Mouse (Mus musculus) forebrain, embryonic 16.5 days (tissue): Measurements from ENCODE around the gene Ebna1bp2. TPM values are rescaled to one million over a fixed set of nuclear protein-coding genes. Genes with fewer than 3 reads are reported as not detected.

Experiments used
- ATAC-seq: fragments of 200-750 bp; cut with Nextera tagmentation; 2 replicates; pipeline ENCODE4 v1.8.0; 2017; ENCODE audit warnings: mild to moderate bottlenecking, moderate library complexity
- H3K27ac ChIP-seq: fragments of 300-500 bp; sonication (generic); 2 replicates; pipeline ENCODE4 v1.5.1; 2014; ENCODE audit warnings: low read length, control low read depth
- H3K27me3 ChIP-seq: fragments of 300-500 bp; sonication (generic); replicated peaks from 2 replicates; pipeline ENCODE4 v1.6.1; 2014; ENCODE audit warnings: low read length; ENCODE audit not compliant: control insufficient read depth, insufficient read depth
- H3K36me3 ChIP-seq: fragments of 300-500 bp; sonication (generic); 2 replicates; pipeline ENCODE4 v1.6.1; 2014; ENCODE audit not compliant: control insufficient read depth, insufficient read depth
- H3K4me1 ChIP-seq: fragments of 300-500 bp; sonication (generic); replicated peaks from 2 replicates; pipeline ENCODE4 v1.6.1; 2014; ENCODE audit warnings: low read length; ENCODE audit not compliant: control insufficient read depth, insufficient read depth
- H3K4me2 ChIP-seq: fragments of 300-500 bp; sonication (generic); 2 replicates; pipeline ENCODE4 v1.6.1; 2014; ENCODE audit warnings: mild to moderate bottlenecking, low read length, control low read depth
- H3K4me3 ChIP-seq: fragments of 300-500 bp; sonication (generic); replicated peaks from 2 replicates; pipeline ENCODE4 v1.5.1; 2014; ENCODE audit warnings: mild to moderate bottlenecking, low read length, control low read depth
- H3K9ac ChIP-seq: fragments of 300-500 bp; sonication (generic); replicated peaks from 2 replicates; pipeline ENCODE4 v1.6.1; 2014; ENCODE audit warnings: low read depth, low read length, control low read depth
- H3K9me3 ChIP-seq: fragments of 300-500 bp; sonication (generic); 2 replicates; pipeline ENCODE4 v1.6.1; 2016; ENCODE audit warnings: low read length; ENCODE audit not compliant: control insufficient read depth
- WGBS: fragments of 180-500 bp; shearing (Covaris S2); extraction: QIAGEN DNeasy Blood & Tissue Kit; methylation state at CpG from one replicate; pipeline ENCODE4 v1.1.7; 2014; 5-methylcytosine and 5-hydroxymethylcytosine counted together
- polyA plus RNA-seq: library from polyadenylated mRNA; unstranded; fragments of >200 nt; fragmentation: Nextera tagmentation; extraction: Ambion mirVana; gene quantifications from 2 replicates; pipeline ENCODE4 v1.2.1, GENCODE M21; 2015

Gene Ebna1bp2
- polyA plus RNA-seq, 1 experiment from 2014 or later, result 138 TPM

DNA sequence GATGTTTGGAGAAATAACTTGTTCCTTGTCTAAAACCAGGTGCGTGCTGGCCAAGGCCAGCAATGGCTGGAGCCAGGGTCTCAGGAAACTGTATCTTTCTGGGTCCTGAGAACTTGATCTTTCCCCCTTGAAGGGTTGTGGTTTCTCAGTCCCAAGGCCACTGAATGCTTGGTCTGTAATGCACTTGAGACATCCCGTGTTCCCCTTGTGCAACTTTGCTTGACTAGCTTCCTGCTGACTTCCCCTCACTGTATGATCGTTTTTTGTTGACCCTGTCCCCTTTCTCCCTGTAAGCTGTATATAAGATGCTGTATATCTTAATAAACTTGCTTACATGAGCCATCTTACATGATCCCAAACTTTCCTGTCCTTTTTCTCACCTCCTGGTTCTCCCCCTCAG, 10.8 kb upstream of the Ebna1bp2 start:
- H3K9ac ChIP-seq, result no peak overlapping the region
- H3K27me3 ChIP-seq, result no peaks in the 10 kb centered on the region
- H3K27ac ChIP-seq, result no peak overlapping the region
- no peak overlapping the region for H3K4me3 ChIP-seq
- 75% methylated on average over 3 of the region's 3 CpGs for WGBS
- H3K36me3 ChIP-seq, result no peaks in the 10 kb centered on the region
- ATAC-seq, result no peak
- H3K9me3 ChIP-seq, result no peaks in the 10 kb centered on the region
- H3K4me1 ChIP-seq, result no peaks in the 10 kb centered on the region
- no peak overlapping the region for H3K4me2 ChIP-seq

DNA sequence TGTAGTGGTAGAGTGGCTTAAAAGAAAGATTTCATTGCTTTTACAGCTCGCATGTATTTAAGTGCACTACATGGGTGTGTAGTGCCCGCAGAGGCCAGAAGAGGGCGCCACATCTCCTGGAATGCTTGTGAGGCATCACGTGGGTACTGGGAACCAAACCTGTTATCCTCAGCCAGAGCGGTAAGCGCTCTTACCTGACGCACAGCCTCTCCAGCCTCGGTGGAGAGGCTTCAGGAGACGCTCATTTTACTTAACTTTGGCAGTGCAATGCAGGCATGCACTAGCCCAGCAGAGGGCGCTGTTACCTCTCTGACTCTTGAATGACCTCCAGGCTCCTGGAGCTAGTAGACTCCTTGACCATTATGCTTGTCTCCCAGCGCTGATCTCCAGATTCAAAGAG, 8.0 kb upstream of the Ebna1bp2 start:
- H3K9me3 ChIP-seq, result peaks cover 6% of the 10 kb centered on the region; the same call in 1 of the 2 replicates
- 21% methylated on average over 11 of the region's 11 CpGs for WGBS
- H3K4me3 ChIP-seq, result no peak overlapping the region
- no peaks in the 10 kb centered on the region for H3K36me3 ChIP-seq
- no peak overlapping the region for H3K9ac ChIP-seq
- H3K27ac ChIP-seq, result no peak overlapping the region
- ATAC-seq, result no peak
- H3K4me2 ChIP-seq, result no peak overlapping the region
- H3K4me1 ChIP-seq, result no peaks in the 10 kb centered on the region
- no peaks in the 10 kb centered on the region for H3K27me3 ChIP-seq

DNA sequence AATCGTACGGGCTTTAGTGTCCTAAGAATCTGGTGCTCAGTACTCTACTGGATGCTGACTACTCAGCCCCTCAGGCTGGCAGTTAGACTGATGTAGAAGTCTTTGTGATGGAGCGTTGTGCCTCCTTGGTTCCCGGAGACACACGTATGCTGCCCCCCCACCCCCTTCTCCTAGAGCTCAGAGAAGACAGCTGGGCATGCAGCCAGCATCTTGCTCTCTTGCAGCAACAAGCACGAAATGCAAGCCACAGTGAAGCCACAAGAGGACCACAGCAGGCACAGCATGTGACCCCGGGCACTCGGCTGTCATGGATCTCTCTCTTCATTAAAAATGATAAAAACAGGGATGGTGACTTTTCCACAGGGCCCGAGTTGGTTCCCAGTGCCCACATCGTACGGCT, 5.2 kb upstream of the Ebna1bp2 start:
- no peak overlapping the region for H3K27ac ChIP-seq
- no peak overlapping the region for H3K4me3 ChIP-seq
- no peaks in the 10 kb centered on the region for H3K4me1 ChIP-seq
- H3K4me2 ChIP-seq, result no peak overlapping the region
- peaks cover 6% of the 10 kb centered on the region; the same call in 1 of the 2 replicates for H3K9me3 ChIP-seq
- 70% methylated on average over 11 of the region's 11 CpGs for WGBS
- no peaks in the 10 kb centered on the region for H3K27me3 ChIP-seq
- no peak overlapping the region for H3K9ac ChIP-seq
- no peaks in the 10 kb centered on the region for H3K36me3 ChIP-seq
- ATAC-seq, result no peak

DNA sequence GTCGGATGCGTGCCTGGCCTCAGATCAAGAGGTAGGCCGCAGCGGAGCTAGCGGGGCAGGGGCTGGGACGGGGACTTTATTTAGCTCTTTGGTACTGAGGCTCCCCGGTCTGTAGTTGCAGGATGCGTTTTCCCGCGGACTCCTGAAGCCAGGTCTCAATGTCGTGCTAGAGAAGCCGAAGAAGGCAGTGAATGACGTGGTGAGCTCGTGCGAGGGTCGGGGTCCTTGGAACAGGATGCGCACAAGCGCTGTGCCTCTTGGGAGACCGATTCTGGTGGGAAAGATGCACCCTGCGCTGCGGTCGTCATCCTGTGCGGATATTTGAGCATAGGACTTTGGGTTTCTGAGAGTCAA, 345 bp downstream of the Ebna1bp2 start:
- peaks cover 12% of the 10 kb centered on the region for H3K4me1 ChIP-seq
- H3K9me3 ChIP-seq, result peaks cover 6% of the 10 kb centered on the region; the same call in 1 of the 2 replicates
- peaks cover 20% of the 10 kb centered on the region for H3K36me3 ChIP-seq
- 0 out of 2 replicates have a peak overlapping the region, but pooled peaks have one; percentile 28 for H3K27ac ChIP-seq
- ATAC-seq, result no peak; the same call in none of the 2 replicates
- peak overlapping the region; percentile 72 for H3K9ac ChIP-seq
- H3K27me3 ChIP-seq, result no peaks in the 10 kb centered on the region
- peak overlapping the region; percentile 97 for H3K4me2 ChIP-seq
- WGBS, result under 1% methylated on average over 23 of the region's 23 CpGs
- peak overlapping the region; percentile 90 for H3K4me3 ChIP-seq

DNA sequence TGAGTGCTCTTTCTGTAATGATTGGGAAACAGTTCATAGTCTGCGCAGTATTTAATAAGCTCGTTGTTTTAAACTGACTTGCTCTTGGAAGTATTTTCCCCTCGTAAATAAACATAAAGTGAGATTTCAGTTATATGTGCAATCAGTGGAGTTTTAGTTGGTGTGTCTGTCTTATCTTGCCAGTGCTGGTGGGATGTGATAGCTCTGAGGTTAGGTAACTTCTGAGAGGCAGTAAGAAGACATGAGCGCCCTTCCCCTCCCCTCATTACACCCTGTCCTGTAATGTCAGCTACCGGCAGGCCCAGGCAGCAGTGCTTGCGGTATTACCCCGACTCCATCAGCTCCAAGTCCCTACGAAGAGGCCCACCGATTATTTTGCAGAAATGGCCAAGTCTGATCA, 1.2 kb downstream of the Ebna1bp2 start:
- no peak for ATAC-seq
- Histone ChIP-seq H3K9ac (no peak overlapping the region), H3K27ac (no peak overlapping the region), H3K4me1 (peaks cover 12% of the 10 kb centered on the region), H3K4me2 (peak overlapping the region; percentile 97), H3K9me3 (peaks cover 6% of the 10 kb centered on the region; the same call in 1 of the 2 replicates), H3K27me3 (no peaks in the 10 kb centered on the region), H3K4me3 (peak overlapping the region; percentile 90; the same call in 1 of the 2 replicates), H3K36me3 (peaks cover 25% of the 10 kb centered on the region)
- WGBS, result 91% methylated on average over 9 of the region's 9 CpGs

DNA sequence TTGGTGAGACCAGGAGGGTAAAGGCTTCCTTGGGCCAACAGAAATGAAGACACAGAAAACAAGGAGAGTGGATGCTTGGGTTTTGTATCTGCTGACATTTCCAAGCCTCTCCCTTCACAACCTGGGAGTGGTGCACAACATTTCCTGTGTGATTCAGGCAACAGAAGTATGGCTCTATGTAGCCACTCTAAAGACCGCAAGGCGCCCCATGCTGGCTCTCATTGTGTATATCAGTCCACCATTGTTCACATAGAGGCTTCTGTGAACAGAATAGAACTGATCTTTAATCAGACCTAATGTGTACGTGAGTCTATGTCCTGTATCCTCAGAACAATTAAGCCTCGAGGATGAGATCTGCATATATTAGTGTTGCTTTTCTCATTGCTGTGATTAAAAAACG, 9.7 kb downstream of the Ebna1bp2 start:
- Histone ChIP-seq H3K4me2 (no peak overlapping the region), H3K36me3 (peaks cover 33% of the 10 kb centered on the region), H3K27me3 (no peaks in the 10 kb centered on the region), H3K4me3 (no peak overlapping the region), H3K9me3 (no peaks in the 10 kb centered on the region), H3K4me1 (no peaks in the 10 kb centered on the region), H3K9ac (no peak overlapping the region), H3K27ac (no peak overlapping the region)
- 69% methylated on average over 5 of the region's 5 CpGs for WGBS
- no peak for ATAC-seq

DNA sequence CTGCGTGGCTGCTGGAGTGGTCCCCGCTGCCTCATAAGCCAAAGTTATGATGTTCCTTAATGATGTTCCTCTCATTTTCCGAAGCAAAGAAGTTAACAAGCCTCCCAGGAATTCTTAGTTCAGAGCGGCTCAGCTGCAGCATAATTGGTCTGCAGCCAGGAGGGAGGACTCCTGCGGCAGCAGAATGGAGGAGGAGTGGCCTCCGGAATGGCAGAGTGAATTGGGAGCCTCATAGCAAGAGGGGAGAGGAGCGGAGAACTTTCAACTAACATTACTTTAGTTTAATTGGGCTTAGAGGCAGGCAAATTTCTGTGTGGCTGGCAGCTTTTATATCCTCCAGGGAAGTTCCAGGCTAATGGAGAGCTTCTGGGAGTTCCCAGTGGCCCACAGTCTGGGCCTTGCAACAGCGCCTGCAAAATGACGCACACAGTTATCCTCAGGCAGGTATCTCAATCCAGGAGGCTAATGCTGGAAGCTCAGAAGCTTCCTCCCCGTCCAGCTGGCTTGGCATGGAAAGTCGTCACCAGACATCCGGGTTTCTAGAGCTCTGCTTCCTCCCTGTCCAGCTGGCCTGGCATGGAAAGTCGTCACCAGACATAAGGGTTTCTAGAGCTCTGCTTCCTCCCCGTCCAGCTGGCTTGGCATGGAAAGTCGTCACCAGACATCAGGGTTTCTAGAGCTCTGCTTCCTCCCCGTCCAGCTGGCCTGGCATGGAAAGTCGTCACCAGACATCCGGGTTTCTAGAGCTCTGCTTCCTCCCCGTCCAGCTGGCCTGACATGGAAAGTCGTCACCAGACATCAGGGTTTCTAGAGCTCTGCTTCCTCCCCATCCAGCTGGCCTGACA, 22.0 kb downstream of the Ebna1bp2 start:
- H3K9me3 ChIP-seq, result no peaks in the 10 kb centered on the region
- no peak overlapping the region for H3K4me3 ChIP-seq
- no peak overlapping the region for H3K27ac ChIP-seq
- no peak overlapping the region for H3K4me2 ChIP-seq
- H3K36me3 ChIP-seq, result no peaks in the 10 kb centered on the region
- no peak for ATAC-seq
- 30% methylated on average over 20 of the region's 20 CpGs for WGBS
- no peak overlapping the region for H3K9ac ChIP-seq
- H3K4me1 ChIP-seq, result no peaks in the 10 kb centered on the region
- H3K27me3 ChIP-seq, result no peaks in the 10 kb centered on the region

DNA sequence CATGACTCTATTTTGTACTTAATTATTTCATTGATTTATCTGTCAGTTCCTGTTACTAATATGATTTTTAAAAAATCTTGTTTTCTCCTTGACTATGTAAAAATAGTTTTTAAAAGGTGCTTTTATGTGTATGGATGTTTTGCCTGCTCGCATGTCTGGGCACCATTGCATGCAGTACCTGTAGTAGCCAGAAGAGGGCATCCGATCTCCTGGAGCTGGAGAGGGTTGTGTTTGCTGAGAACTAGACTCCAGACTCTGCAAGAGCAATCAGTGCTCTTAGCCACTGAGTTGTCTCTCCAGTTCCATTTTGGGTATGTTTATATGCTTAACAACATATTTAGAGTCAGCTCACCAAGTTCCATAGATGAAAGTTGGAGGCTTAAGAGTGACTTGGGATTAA, 24.6 kb downstream of the Ebna1bp2 start:
- ATAC-seq, result no peak
- WGBS, result 1% methylated on average over 2 of the region's 2 CpGs
- H3K27me3 ChIP-seq, result no peaks in the 10 kb centered on the region
- H3K27ac ChIP-seq, result no peak overlapping the region
- no peaks in the 10 kb centered on the region for H3K9me3 ChIP-seq
- no peak overlapping the region for H3K4me3 ChIP-seq
- H3K4me2 ChIP-seq, result no peak overlapping the region
- no peaks in the 10 kb centered on the region for H3K4me1 ChIP-seq
- no peak overlapping the region for H3K9ac ChIP-seq
- H3K36me3 ChIP-seq, result no peaks in the 10 kb centered on the region

DNA sequence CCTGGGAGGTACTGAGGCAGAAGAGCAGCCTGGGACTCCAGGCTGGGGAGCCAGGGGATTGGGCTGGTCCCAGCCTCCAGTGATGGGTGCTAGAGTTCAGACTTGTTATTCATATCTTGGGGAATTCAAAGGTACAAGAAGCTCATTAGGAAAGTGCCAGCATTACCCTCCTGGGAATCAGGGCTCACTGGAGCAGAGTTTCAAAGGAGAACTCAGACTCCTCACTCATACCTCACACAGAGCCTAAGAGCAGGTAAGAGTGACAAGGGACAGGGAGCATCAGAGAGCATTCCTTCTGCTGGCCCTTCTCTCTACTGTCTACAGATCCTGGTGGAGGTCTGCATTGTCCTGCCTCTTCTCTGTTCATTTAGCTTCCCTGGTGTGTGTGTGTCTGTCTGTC, 38.1 kb downstream of the Ebna1bp2 start, which contains the start of gene Olfr62:
Olfr62 (plus strand) TSS at position 301 of the 400 bp plus-strand sequence.
- no peaks in the 10 kb centered on the region for H3K36me3 ChIP-seq
- H3K4me1 ChIP-seq, result no peaks in the 10 kb centered on the region
- no peak for ATAC-seq
- H3K27ac ChIP-seq, result no peak within 1 kb of the TSS
- no peak within 1 kb of the TSS for H3K4me3 ChIP-seq
- H3K27me3 ChIP-seq, result no peaks in the 10 kb centered on the region
- H3K9me3 ChIP-seq, result no peaks in the 10 kb centered on the region
- no peak within 1 kb of the TSS for H3K9ac ChIP-seq
- no peak within 1 kb of the TSS for H3K4me2 ChIP-seq
